Mouse (Mus musculus) brain, adult 2 months (tissue): ENCODE results near the gene Slc24a4.
A peak's percentile ranks its signal among the peaks of the same experiment; 100 is the strongest.
"Not testable (repeated sequence)": the region's sequence is repeated elsewhere in the genome, so short reads cannot be mapped to it uniquely, and the experiment has no call there.

Source experiments
- DNase-seq: peaks from one replicate; pipeline ENCODE4 v3.0.0; 2011; ENCODE audit warnings: low read depth, low spot score

The Slc24a4 gene

GRCm38 (mm10) chr12:102164632-102165031 is 36.1 kb downstream of the Slc24a4 start:
- DNase-seq, result peak; percentile 70

DNA sequence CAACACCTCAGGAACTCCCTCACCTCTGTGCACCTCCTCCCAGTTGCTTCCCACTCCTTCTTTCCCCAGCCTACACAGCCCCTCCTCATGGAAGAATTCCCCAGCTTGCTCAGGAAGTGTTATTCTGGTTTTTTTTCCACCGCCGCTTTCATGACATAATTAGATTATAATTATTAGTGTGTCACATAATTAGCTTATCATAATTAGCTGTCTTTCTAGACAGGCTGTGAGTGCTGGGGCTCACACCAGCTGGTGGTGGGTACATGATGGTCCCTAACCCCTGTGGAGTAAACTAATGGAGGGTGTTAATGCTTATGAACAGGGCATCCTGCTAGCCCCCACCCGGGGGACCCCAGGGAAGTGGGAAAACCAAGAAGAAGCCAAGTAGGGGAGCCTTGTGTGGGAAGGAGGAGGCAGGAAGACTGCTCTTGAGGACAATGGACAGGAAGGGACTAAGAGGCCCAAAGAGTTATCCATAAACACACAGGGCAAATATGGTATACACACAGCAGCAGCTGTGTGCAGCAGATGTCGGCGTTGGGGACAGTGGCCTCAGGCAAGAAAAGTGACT is 38.2 kb downstream of the Slc24a4 start:
- peak; percentile 17 for DNase-seq

DNA sequence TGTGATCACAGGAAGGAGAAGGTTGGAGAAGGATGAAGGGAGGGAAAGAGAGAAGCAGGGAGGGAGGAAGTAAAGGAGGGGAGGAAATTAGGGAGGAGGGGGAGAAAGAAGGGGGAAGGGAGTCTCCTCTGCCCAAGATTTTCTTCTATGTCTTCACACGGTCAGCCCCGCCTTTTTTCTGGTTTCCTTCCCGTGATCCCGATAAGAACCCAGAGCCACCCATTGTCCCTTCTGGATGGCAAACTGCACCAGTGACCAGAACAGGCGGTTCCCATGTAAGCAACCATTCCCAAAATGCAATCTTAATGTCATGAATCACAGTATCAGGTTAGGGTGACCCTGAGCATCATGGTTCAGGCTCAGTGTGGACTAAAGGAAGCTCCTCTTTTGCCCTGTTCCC is 38.8 kb downstream of the Slc24a4 start:
- DNase-seq, result no peak

DNA sequence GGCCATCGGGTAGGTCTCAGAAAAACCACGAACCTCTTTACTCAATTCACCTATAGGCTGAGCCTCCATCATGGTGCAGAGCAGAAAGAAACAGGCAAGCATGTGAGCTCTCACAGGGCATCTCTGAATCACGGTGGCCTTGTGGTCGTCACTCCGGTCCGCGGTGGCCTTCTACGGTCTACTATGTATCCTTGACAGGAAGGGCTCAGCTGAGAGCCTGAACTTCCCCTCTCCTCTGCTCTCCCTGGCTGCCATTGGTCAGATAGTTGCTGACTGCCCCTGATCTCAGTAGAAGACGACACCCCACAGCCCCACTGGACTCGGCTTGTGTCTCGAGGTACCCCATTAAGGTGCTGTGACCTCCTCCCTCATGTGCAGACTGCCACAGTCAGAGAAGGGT is 44.2 kb downstream of the Slc24a4 start:
- DNase-seq, result no peak

DNA sequence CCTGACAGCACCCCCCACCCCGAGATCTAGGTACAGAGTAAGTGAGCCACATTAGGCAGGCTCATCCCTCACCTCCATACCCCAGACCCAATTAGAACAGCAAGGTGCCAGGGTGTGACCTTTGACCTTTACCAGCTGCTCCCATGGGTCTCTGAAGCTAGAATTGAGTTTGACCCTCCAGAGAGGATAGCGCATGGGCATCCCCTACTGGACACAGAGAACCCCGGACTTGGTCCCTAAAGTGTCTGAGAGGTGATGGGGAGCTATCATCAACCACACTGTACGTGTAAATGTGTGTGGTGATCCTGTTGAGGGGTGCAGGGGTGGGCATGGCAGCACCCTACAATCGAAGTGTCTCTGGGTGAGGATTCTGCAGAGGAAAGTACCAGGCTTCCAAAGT is 44.8 kb downstream of the Slc24a4 start:
- DNase-seq, result no peak

- no peak for DNase-seq
Measured at GRCm38 (mm10) chr12:102180371-102181074, 52.0 kb downstream of the Slc24a4 start.

DNA sequence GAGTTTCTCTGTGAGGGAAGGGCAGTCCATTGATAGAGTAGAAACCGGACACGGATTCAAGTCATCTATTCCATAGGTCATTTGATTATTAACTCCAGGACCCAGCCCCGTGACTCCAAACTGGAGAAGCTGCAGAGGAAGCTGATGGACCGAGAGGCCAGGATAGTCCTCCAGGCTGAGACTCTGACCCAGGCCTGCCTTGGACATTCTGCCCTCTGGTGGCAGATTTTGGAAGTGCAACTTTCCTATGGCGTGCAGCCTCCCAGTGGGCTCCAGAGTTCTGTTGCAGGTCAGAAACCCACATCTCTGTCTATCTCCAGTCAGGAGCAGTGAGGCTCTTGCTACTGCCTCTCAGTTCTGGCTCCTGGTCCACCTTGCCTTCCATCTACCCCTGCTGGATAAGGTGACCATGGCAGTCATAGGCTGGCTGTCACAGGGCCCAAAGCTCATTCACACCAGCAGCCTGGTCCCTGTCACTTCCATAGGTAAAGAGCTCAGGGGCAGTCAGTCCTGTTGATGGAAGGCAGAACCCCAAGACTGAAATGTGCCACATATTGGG is 53.3 kb downstream of the Slc24a4 start:
- peak; percentile 42 for DNase-seq

DNA sequence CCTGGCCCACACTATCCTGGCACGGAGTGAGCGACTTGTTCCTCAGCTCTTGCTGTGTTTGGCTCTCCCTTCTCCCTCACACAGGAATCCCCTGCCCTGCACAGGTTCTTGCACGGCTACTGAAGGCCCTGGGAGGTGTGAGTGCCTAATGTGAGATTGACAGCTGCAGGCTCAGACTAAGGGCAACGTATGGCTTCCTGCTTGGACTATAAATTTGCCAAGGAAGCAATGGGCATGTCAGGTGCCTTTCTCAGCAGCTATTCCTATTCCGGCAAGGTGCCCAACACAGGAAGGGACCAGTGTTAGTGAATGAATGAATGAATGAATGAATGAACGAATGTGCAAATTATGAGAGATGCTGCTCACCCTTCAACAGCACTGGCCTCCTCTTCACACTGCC is 54.1 kb downstream of the Slc24a4 start:
- no peak for DNase-seq

DNA sequence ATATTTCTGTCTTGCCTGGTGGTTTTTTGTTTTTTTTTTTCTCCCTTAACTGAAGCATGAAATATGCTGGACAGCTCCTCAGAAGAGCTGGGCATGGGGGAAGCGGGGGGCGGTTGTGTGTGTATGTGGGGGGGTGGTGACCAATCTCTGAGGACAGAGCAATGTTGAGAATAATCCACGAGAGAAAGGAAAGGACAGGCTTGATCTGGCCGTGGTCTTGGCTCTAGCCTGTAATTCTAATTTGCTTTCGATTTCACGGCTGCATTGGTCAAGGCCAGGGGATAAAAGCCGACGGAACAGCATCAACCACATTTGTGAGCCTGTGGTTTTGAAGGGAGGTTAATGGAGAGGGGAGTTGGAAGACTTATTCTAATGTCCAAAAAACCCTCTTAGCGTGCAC is 54.7 kb downstream of the Slc24a4 start:
- no peak for DNase-seq

DNA sequence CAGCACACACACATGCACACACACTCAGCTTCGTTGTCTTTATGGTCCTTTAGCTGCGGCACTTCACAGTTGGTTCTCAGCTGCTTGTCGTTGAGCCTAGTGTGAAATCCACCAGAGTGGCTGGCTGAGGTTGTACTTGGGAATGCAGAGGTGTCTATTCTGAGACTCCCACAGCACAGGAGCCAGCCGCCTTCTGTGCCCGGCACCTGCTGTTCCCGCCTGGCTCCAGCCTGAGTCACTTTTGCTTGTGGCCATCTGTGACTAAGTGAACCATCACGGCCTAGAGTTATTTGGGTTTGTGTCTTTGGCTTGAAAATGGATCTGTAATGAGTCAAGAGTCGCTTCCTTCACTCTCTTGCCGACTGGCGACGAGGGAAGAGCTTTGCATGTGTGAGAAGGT is 62.3 kb downstream of the Slc24a4 start:
- DNase-seq, result peak; percentile 92

- peak; percentile 73 for DNase-seq
Measured at GRCm38 (mm10) chr12:102201516-102201915, 73.0 kb downstream of the Slc24a4 start.

DNA sequence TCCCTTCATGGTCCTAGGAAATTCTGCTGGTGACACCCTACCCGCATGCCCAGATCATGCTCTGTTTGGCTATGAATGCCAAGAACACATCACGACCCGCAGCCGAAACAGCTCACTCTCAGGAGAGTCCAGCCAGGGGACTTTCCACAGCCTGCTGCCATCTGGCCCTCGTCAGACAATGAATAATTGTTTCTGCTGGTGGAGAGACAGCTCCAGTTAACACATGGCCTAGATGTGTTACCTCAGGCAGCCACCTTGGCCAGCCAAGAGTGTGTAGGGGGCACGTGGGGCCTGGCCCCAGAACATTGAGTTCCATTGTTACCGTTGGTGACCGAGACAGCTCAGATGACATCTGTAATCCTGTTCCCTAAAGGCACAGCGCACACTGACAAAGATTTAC is 74.4 kb downstream of the Slc24a4 start:
- peak; percentile 60 for DNase-seq

- DNase-seq, result peak; percentile 56
Measured at GRCm38 (mm10) chr12:102206471-102206870, 77.9 kb downstream of the Slc24a4 start.

DNA sequence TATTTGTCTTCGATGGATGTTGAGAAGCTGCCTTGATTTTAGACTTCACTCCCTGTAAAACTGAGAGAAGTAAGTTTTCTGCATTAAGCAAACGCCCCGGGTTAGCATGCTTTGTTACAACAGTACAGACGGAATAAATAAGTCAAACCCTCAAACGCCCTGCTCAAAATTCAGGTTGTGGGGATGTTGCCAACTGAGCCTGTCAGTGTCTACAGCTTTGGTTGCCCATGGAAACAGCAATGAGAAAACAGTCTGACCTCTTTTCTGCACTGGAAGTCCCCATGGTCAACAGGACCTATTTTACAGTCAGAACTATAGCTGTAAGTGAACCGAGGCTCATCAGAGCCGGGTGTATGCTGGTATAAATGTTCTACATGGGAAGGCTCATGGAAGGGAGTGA is 78.7 kb downstream of the Slc24a4 start:
- DNase-seq, result peak; percentile 59

GRCm38 (mm10) chr12:102210801-102211200 is 82.3 kb downstream of the Slc24a4 start:
- DNase-seq, result no peak

DNA sequence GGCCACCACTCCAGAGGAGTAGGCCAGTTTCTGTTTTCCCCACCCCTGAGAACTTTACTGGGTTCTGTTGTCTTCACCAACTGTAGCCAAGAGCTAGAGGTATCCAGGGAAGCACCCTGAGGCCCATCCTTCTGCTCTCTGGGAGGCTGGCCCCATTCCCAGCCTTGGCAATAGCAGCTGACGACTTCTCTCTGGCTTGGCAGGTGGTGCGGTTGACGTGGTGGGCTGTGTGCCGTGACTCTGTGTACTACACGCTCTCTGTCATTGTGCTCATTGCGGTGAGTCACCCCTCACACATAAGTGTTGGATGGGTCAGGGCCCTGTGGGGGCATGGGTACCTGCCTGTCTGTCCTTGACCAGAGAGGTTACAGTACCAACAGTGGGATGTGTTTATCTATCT is 94.9 kb downstream of the Slc24a4 start:
- peak; percentile 90 for DNase-seq

DNA sequence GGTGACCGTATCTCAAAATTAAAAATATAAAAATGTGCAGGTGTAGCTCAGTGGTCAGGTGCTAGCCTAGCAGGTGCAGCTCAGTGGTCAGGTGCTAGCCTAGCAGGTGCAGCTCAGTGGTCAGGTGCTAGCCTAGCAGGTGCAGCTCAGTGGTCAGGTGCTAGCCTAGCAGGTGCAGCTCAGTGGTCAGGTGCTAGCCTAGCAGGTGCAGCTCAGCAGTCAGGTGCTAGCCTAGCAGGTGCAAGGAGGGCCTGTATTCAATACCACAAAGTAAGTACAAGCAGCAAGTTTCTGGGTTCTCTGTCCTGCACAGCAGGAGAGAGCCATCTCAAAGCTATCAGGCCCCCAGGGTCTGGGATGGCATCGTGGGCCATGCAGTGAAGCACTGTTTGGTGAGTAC is 95.6 kb downstream of the Slc24a4 start:
- DNase-seq, result not testable (repeated sequence)

DNA sequence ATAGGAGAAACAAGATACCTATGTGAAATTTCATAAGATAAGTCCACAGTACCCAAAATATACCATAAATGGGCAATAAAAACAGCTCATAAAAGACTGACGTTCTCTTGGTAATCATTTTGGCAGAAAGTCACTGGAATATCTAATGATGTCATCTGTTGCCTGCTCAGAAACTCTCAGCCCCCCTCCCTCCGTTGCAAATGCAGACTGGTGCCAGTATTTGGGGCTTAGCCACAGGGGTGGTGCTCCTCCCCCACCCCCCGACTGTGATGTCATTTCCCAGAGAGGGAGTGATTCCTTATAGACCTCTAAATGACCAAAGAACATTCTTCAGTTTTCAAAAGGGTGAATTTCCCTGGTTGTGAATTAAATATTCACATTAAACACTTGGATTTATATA is 96.6 kb downstream of the Slc24a4 start:
- no peak for DNase-seq

DNA sequence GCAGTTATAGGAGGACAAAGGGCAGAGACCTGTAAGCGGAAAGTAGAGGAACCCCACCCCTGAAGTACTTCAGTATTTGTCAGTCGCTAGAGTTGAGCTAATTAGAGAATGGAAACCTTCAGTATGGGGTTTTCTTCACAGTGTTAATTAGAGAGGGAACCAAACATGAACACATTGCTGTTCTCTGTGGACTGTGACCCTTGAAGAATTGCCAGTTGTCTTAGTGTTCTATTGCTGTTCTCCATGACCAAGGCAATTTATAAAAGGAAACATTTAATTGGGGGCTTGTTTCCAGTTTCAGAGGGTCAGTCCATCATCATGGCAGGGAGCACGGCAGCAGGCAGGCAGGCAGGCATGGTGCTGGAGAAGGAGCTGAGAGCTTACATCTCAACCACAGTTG is 107.0 kb downstream of the Slc24a4 start:
- no peak for DNase-seq

GRCm38 (mm10) chr12:102236317-102236716 is 107.8 kb downstream of the Slc24a4 start:
- no peak for DNase-seq

DNA sequence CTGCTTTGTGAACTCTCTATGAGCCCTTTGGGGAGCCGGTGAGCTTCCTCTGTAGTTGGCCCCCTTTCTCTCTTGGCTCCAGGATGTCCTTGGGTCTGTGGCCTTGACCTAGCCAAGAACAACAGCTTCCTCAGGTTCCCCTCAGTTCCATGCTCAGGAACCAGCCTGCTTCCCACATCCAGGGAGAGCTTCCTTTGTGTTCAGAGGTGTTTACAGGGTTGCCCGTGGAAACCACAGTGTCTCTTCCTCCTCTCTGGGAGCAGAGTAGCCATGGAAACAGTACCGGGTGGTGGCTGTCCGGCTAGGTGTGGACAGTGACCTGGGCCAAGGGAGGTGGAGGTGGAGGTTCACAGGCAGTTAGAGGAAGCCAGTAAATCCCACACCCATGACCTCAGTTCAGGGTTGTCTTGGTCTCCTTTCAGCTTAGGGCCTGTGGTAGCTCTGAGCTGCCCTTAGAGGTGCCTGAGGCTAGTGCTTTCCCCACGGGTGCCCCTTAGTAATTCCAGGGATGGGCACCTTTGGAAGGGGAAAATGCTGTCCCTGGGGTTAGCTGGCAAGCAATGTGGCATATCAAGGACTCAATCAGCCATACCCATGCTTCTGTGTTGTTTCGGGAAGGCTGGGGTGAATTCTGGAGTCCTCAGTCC is 113.7 kb downstream of the Slc24a4 start:
- DNase-seq, result peak; percentile 48

DNA sequence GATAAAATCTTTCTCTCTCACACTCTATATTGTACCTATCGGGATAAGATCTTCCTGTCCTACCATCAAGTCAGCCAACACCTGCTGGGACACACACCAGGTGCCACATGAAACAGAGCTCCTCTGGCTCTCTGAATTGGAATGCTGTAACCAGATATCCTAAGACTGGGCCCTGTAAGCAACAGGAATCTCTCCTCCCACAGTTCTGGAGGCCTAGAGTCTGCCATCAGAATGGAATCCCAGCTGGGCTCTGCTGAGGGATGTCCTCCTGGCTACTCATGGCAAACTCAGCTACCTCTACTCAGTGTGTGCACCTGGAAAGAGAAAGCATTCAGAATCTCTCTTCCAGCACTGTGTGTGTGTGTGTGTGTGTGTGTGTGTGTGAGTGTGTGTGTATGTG is 115.4 kb downstream of the Slc24a4 start:
- DNase-seq, result no peak

GRCm38 (mm10) chr12:102246226-102246625 is 117.7 kb downstream of the Slc24a4 start:
- no peak for DNase-seq
